Mouse (Mus musculus): ENCODE measurements around the gene Nmnat2.

DNA sequence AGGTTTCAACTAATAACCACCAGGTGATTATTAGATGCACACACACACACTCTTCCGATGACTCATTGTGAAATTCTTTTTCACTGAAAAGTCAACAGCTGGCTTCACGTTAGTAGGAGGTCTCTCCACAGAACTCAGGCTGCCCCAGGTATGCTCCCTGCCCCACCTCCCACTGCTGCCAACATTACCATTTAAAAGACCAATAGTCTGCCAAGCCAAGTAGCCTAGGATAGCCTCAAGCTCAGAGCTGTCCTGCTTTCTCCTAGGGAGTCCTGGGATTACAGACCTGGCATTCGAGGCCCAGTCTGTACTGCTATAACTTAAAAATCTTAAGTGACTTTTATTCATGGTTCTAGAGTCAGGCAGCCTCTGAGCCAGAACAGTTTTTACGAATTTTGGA, 37.2 kb upstream of the Nmnat2 start:
- TF ChIP-seq FLI1 (IDR thresholded peaks at IDR 0.05; ENCODE audit: low read length) (no peak), GATA1 (IDR thresholded peaks at IDR 0.05; ENCODE audit: borderline replicate concordance, low read length) (no peak)

Measured in megakaryocyte, embryonic 14.5 days (primary cell).